Mouse (Mus musculus): ENCODE data around the gene Tmem132d.
"Not testable (repeated sequence)": the region's sequence is repeated elsewhere in the genome, so short reads cannot be mapped to it uniquely, and the experiment has no call there.

Tmem132d gene

GRCm38 (mm10) chr5:127751262-127751975, 681.5 kb downstream of the Tmem132d start:
- DNase-seq, result no peak

GRCm38 (mm10) chr5:127749540-127749939, 683.3 kb downstream of the Tmem132d start:
- DNase-seq, result not testable (repeated sequence)

- DNase-seq, result no peak
Measured at GRCm38 (mm10) chr5:127741331-127741730, 691.5 kb downstream of the Tmem132d start.
